Mouse (Mus musculus) liver, postnatal 0 days (tissue): ENCODE data around the gene Lama5. TPM values are rescaled to one million over a fixed set of nuclear protein-coding genes. Genes with fewer than 3 reads are reported as not detected.

Experiments
- ATAC-seq: fragments of 200-750 bp; cut with Nextera tagmentation; 2 replicates; pipeline ENCODE4 v1.8.0; 2017; ENCODE audit warnings: mild to moderate bottlenecking, moderate library complexity
- DNase-seq: peaks from one replicate; pipeline ENCODE4 v3.0.0-alpha.2; 2016
- H3K27ac ChIP-seq: fragments of 300-500 bp; sonication (generic); 2 replicates; pipeline ENCODE4 v1.5.1; 2014; ENCODE audit warnings: antibody characterized with exemption, moderate library complexity, mild to moderate bottlenecking, low read depth
- H3K27me3 ChIP-seq: fragments of 300-500 bp; sonication (generic); 2 replicates; pipeline ENCODE4 v1.6.1; 2014; ENCODE audit warnings: low read length, control low read depth, mixed read lengths; ENCODE audit not compliant: insufficient read depth
- H3K36me3 ChIP-seq: fragments of 300-500 bp; sonication (generic); replicated peaks from 2 replicates; pipeline ENCODE4 v1.6.1; 2014; ENCODE audit warnings: mild to moderate bottlenecking, control low read depth, low read length, moderate library complexity, mixed read lengths; ENCODE audit not compliant: insufficient read depth
- H3K4me1 ChIP-seq: fragments of 300-500 bp; sonication (generic); 2 replicates; pipeline ENCODE4 v1.6.1; 2014; ENCODE audit warnings: antibody characterized with exemption, mild to moderate bottlenecking, control low read depth; ENCODE audit not compliant: insufficient read depth
- H3K4me2 ChIP-seq: fragments of 300-500 bp; sonication (generic); 2 replicates; pipeline ENCODE4 v1.6.1; 2014; ENCODE audit warnings: low read depth, mild to moderate bottlenecking, low read length, moderate library complexity, mixed read lengths
- H3K4me3 ChIP-seq: fragments of 300-500 bp; sonication (generic); 2 replicates; pipeline ENCODE4 v1.5.1; 2014; ENCODE audit warnings: low read depth, low read length
- H3K9ac ChIP-seq: fragments of 300-500 bp; sonication (generic); replicated peaks from 2 replicates; pipeline ENCODE4 v1.6.1; 2014; ENCODE audit warnings: mild to moderate bottlenecking, moderate library complexity
- H3K9me3 ChIP-seq: fragments of 300-500 bp; sonication (generic); 2 replicates; pipeline ENCODE4 v1.6.1; 2016; ENCODE audit warnings: mild to moderate bottlenecking, control low read depth, low read length, mixed read lengths
- CTCF ChIP-seq: sonication (generic); IDR thresholded peaks from 2 replicates; pipeline ENCODE4 v1.5.1; 2016; ENCODE audit warnings: antibody characterized with exemption, low read depth
- EP300 ChIP-seq: IDR thresholded peaks from 2 replicates; pipeline ENCODE4 v1.6.1; 2016; ENCODE audit warnings: antibody characterized with exemption, low read depth, mild to moderate bottlenecking
- whole genome bisulfite sequencing: fragments of 180-500 bp; shearing (Covaris S2); extraction: QIAGEN DNeasy Blood & Tissue Kit; methylation state at CpG from one replicate; pipeline ENCODE4 v1.1.7; 2014; ENCODE audit not compliant: insufficient replicate concordance; 5-methylcytosine and 5-hydroxymethylcytosine counted together
- polyA plus RNA-seq: library from polyadenylated mRNA; unstranded; fragments of >200 nt; fragmentation: Nextera tagmentation; extraction: Ambion mirVana; gene quantifications from 2 replicates; pipeline ENCODE4 v1.2.1, GENCODE M21; 2015

Gene Lama5
- polyA plus RNA-seq, 1 experiment from 2014 or later = 2.2 TPM

DNA sequence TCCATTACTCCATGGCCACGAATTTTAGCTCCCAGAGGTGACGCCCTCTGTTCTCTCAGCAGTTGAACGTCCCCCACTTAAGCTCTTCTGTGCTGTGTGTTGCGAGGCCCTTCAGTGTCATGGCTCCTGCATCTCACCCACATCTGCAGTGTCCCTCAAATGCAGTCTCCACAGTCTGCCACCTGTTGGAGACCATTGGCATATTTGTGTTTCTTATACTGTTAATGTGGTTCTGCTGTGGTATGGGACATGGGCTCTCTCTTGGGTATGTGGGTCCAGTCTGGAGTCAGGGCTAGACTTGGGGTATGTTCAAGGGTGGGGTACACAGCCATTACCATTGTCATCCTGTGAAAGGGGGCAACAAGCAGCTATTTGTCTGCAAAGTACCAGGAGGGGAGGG lies 52.5 kb downstream of the Lama5 start:
- Histone ChIP-seq H3K27me3 (no peaks in the 10 kb centered on the region), H3K4me3 (peak overlapping the region; percentile 77), H3K27ac (no peak overlapping the region), H3K9ac (peak overlapping the region; percentile 84; the same call in 1 of the 2 replicates), H3K9me3 (no peaks in the 10 kb centered on the region), H3K36me3 (peaks cover 39% of the 10 kb centered on the region), H3K4me2 (peak overlapping the region; percentile 83), H3K4me1 (peaks cover 22% of the 10 kb centered on the region)
- TF ChIP-seq CTCF = peak; percentile 59
- TF ChIP-seq EP300 = no peak
- no peak for ATAC-seq
- DNase-seq = no peak
- WGBS = 52% methylated on average over 4 of the region's 4 CpGs

DNA sequence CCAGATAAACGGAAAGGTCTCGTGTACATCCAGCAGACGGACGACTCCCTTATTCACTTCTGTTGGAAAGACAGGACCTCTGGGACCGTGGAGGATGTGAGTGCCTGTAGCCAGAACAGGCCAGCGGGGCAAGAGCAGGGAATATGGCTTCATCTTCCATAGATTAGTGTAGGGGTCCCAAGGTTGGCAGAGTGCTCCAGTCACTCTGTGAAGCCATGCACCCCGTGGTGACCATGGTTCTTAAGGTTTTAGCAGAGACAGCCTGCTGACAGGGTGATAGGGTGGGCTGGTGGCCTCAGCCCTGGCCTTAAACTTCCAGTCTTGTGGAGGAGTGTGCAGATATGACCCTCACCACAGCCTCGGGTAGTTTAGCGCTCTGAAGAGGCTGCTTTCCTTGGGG lies 53.5 kb downstream of the Lama5 start:
- WGBS = 2% methylated on average over 8 of the region's 9 CpGs
- TF ChIP-seq EP300 (no peak), CTCF (no peak)

DNA sequence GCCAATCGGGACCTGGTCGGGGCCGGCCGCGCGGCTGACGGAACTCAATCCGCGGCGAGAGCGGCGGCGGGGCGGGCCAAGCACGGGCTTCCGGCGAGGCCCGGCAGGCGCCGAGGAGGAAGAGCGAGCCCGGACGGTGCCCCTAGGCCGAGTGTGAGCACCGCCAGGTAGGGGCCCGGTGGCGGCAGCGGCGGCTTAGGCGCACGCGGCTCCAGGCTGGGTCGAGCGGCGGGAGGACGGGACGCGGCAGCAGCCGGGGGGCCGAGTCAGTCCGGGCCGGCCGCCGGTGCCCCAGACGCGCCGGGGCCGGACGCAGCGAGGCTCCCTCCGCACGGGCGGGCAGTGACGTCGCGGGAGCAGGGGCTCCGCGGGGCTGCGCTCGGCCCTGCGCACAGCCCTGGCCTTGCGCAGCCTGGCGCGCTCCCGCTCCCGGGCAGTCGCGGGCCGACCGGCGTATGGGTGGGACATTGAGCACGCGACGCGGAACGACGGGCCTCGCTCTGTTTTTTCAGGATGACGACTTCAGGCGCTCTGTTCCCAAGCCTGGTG lies 54.1 kb downstream of the Lama5 start:
- WGBS = under 1% methylated on average over 75 of the region's 80 CpGs
- TF ChIP-seq EP300 (no peak), CTCF (no peak)
- peaks cover 22% of the 10 kb centered on the region for H3K4me1 ChIP-seq
- no peak for DNase-seq
- H3K27me3 ChIP-seq = no peaks in the 10 kb centered on the region
- peak overlapping the region; percentile 83 for H3K4me2 ChIP-seq
- H3K9ac ChIP-seq = peak overlapping the region; percentile 84
- H3K36me3 ChIP-seq = peaks cover 32% of the 10 kb centered on the region
- H3K4me3 ChIP-seq = peak overlapping the region; percentile 77
- ATAC-seq = peak; percentile 75
- no peaks in the 10 kb centered on the region for H3K9me3 ChIP-seq
- H3K27ac ChIP-seq = peak overlapping the region; percentile 97

More for the DNA sequence above, 53.5 kb downstream of the Lama5 start:
- ATAC-seq (no peak), DNase-seq (no peak)
- Histone ChIP-seq H3K27me3 (no peaks in the 10 kb centered on the region), H3K4me3 (peak overlapping the region; percentile 77), H3K9ac (peak overlapping the region; percentile 84), H3K4me1 (peaks cover 22% of the 10 kb centered on the region), H3K27ac (peak overlapping the region; percentile 97), H3K36me3 (peaks cover 37% of the 10 kb centered on the region), H3K4me2 (peak overlapping the region; percentile 83), H3K9me3 (no peaks in the 10 kb centered on the region)

DNA sequence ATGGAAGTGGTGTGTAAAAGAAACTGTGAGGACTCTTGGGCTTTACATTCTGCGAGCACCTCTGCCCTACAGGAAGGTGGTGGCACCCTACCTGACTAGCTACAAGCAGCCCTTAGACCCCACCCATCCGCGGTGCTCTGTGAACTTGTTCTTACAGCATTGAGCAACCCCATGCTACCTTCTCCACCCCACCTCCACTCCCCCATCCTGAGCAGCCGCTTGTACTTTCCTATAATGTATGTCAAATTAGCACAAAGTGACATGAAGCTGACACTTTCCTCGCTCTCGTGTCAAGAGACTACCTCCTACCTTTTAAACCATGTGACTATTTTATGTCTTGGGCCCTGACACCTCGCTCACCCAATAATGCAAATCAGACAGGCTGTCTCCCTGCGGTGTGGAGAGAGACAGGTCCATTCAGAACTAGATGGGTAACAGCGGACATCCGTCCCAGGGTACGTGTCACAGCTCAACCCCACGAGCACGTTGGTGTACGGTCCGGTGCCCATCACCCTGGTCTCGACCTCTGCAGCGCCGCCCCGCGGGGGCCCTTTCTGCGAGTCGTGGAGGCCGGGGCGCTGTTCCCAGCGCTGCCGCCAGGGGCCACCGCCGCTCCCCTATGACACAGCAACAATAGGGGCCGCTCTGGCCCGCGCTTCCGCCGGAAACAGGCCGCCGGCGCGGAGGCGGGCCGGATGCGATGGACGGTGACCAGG lies 54.7 kb downstream of the Lama5 start, which contains the start of gene Adrm1:
Gene Adrm1, plus strand, starts transcription at position 680 of the 716 bp plus-strand sequence.
- peak within 1 kb of the TSS; percentile 83 for H3K4me2 ChIP-seq
- H3K9me3 ChIP-seq = no peaks in the 10 kb centered on the region
- DNase-seq = peak; percentile 98
- H3K9ac ChIP-seq = peak within 1 kb of the TSS; percentile 84
- ATAC-seq = peak; percentile 97
- WGBS = 3% methylated on average over 41 of the region's 41 CpGs
- no peaks in the 10 kb centered on the region for H3K27me3 ChIP-seq
- H3K4me3 ChIP-seq = peak within 1 kb of the TSS; percentile 77
- H3K27ac ChIP-seq = peak within 1 kb of the TSS; percentile 97
- no peak for TF ChIP-seq EP300
- peak; percentile 100 for TF ChIP-seq CTCF
- peaks cover 26% of the 10 kb centered on the region for H3K36me3 ChIP-seq
- H3K4me1 ChIP-seq = peaks cover 22% of the 10 kb centered on the region

DNA sequence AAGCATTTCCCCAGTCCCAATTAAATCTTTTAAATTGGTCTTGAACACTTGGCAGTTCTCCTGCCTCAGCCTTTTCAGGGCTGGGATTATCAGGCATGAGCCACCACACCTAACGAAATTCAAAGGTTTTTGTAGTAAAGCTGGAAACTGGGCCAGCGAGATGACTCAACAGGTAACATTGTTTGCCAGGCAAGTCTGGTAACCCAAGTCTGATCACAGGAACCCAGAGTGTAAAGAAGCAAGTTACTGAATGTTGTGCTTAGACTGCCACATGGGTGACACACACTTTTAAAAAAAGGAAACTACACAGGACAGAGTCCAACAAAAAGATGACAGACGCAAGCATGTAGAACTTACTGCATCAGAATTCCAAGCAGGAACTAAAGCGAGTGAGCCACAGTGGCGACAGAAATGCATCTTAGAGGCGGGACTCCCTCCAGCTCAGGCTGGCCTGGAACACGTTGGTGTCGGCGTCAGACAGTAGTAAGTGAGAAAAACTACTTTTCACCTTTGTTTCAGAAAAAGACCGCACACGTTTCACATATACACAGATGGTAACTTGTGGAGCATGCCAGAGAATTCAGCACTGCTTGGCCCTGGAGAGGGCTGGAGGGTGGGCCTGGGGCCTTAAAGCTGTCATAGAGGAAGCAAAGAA lies 55.4 kb downstream of the Lama5 start:
- no peaks in the 10 kb centered on the region for H3K27me3 ChIP-seq
- H3K27ac ChIP-seq = no peak overlapping the region
- H3K36me3 ChIP-seq = peaks cover 22% of the 10 kb centered on the region
- H3K4me2 ChIP-seq = no peak overlapping the region
- WGBS = 80% methylated on average over 11 of the region's 11 CpGs
- peaks cover 22% of the 10 kb centered on the region for H3K4me1 ChIP-seq
- DNase-seq (no peak), ATAC-seq (no peak)
- H3K9ac ChIP-seq = no peak overlapping the region
- H3K9me3 ChIP-seq = no peaks in the 10 kb centered on the region
- H3K4me3 ChIP-seq = no peak overlapping the region
- no peak for TF ChIP-seq CTCF
- TF ChIP-seq EP300 = no peak

DNA sequence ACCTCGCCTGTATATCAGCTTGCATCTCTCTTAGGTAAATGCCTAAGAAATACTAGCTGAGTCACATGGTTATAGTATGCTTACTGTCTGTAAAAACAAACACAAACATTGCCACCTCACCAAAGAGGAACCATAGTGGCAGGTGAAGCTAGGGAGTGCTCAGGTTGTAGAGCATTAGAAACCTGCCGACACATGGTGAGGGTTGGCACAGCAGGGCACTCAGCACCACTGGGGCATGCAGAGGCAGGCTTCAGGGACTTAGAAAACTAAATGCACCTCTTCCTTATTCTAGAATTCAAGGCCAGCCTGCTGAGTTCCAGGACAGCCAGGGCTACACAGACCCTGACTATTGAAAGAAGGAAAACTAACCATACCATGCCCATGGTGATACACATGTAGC lies 58.8 kb downstream of the Lama5 start:
- no peak overlapping the region for H3K9ac ChIP-seq
- WGBS = 63% methylated on average over 2 of the region's 2 CpGs
- DNase-seq = no peak
- no peaks in the 10 kb centered on the region for H3K27me3 ChIP-seq
- H3K27ac ChIP-seq = no peak overlapping the region
- TF ChIP-seq EP300 = no peak
- TF ChIP-seq CTCF = no peak
- peaks cover 6% of the 10 kb centered on the region for H3K4me1 ChIP-seq
- no peak overlapping the region for H3K4me2 ChIP-seq
- H3K4me3 ChIP-seq = no peak overlapping the region
- H3K9me3 ChIP-seq = no peaks in the 10 kb centered on the region
- peaks cover 13% of the 10 kb centered on the region for H3K36me3 ChIP-seq
- no peak for ATAC-seq
